Mouse (Mus musculus) CH12.LX (cell line): ENCODE results near the gene Fbxo44. TPM values are rescaled to one million over a fixed set of nuclear protein-coding genes. Genes with fewer than 3 reads are reported as not detected.

Experiments used
- DNase-seq: peaks from one replicate; pipeline ENCODE4 v3.0.0-alpha.2; 2013; ENCODE audit errors: extremely low read depth
- H3K27ac ChIP-seq: 2 replicates; pipeline ENCODE4 v1.5.1; 2012; ENCODE audit warnings: low read depth, mild to moderate bottlenecking, control low read depth, moderate library complexity; ENCODE audit not compliant: insufficient read depth
- H3K27me3 ChIP-seq: replicated peaks from 2 replicates; pipeline ENCODE3; 2012; ENCODE audit warnings: inconsistent platforms
- H3K36me3 ChIP-seq, 2 experiments: replicated peaks in 1 of 2; 2 replicates each; pipeline versions ENCODE3 to v1.6.1; 2012; ENCODE audit warnings: inconsistent platforms in 1 of 2, low read length in 1 of 2, mild to moderate bottlenecking in 1 of 2, mixed read lengths in 1 of 2, moderate library complexity in 1 of 2; ENCODE audit not compliant: control insufficient read depth in 1 of 2, insufficient read depth in 1 of 2
- H3K4me1 ChIP-seq, 2 experiments: 2 replicates each; pipeline ENCODE4 v1.6.1; 2012; ENCODE audit warnings: inconsistent platforms in 1 of 2, moderate library complexity in 1 of 2; ENCODE audit not compliant: insufficient read depth in 2 of 2, control insufficient read depth in 1 of 2
- H3K4me2 ChIP-seq: 2 replicates; pipeline ENCODE4 v1.6.1; 2012; ENCODE audit warnings: low read depth, mild to moderate bottlenecking, control low read depth; ENCODE audit not compliant: poor library complexity, insufficient read depth, severe bottlenecking
- H3K4me3 ChIP-seq, 3 experiments: fragments of 150-350 bp in 1 of 3; sonication (generic) in 1 of 3; replicated peaks in 1 of 3; 2 replicates each; pipeline versions ENCODE3 to v1.5.1; 2011 to 2012; ENCODE audit warnings: low read depth in 2 of 3, low read length in 2 of 3, mild to moderate bottlenecking in 2 of 3, moderate library complexity in 2 of 3, control low read depth in 1 of 3, improper control_type of control experiment in 1 of 3, inconsistent platforms in 1 of 3, mixed read lengths in 1 of 3; ENCODE audit not compliant: poor library complexity in 1 of 3
- H3K79me2 ChIP-seq: replicated peaks from 2 replicates; pipeline ENCODE4 v1.6.1; 2012; ENCODE audit warnings: mild to moderate bottlenecking, moderate library complexity; ENCODE audit not compliant: control insufficient read depth, poor library complexity, insufficient read depth, severe bottlenecking; ENCODE audit errors: extremely low read depth
- H3K9ac ChIP-seq: 2 replicates; pipeline ENCODE4 v1.6.1; 2012; ENCODE audit warnings: low read depth, mild to moderate bottlenecking, control low read depth, moderate library complexity; ENCODE audit not compliant: insufficient read depth
- H3K9me3 ChIP-seq: replicated peaks from 2 replicates; pipeline ENCODE3; 2012; ENCODE audit warnings: low read length, inconsistent platforms, mixed read lengths
- CTCF ChIP-seq, 2 experiments: IDR thresholded peaks in 1 of 2; conservative IDR thresholded peaks in 1 of 2; 2 replicates each; pipeline ENCODE4 v1.5.1; 2011 to 2012; ENCODE audit warnings: low read depth in 2 of 2, low read length in 2 of 2, improper control_type of control experiment in 1 of 2, inconsistent platforms in 1 of 2, mild to moderate bottlenecking in 1 of 2, moderate library complexity in 1 of 2
- E2F4 ChIP-seq: IDR thresholded peaks from 2 replicates; pipeline ENCODE4 v1.6.1; 2011; ENCODE audit warnings: low read depth, low read length, improper control_type of control experiment; ENCODE audit not compliant: insufficient replicate concordance
- ELF1 ChIP-seq: IDR thresholded peaks from 2 replicates; pipeline ENCODE4 v1.6.1; 2014; ENCODE audit warnings: low read depth, mild to moderate bottlenecking, inconsistent platforms, low read length, improper control_type of control experiment
- ETS1 ChIP-seq: conservative IDR thresholded peaks from 2 replicates; pipeline ENCODE4 v1.6.1; 2012; ENCODE audit warnings: low read depth, mild to moderate bottlenecking, inconsistent platforms, low read length, improper control_type of control experiment, moderate library complexity
- IRF4 ChIP-seq: IDR thresholded peaks from 2 replicates; pipeline ENCODE4 v1.6.1; 2014; ENCODE audit warnings: low read depth, mild to moderate bottlenecking, inconsistent platforms, low read length, improper control_type of control experiment
- JUND ChIP-seq: conservative IDR thresholded peaks from 2 replicates; pipeline ENCODE4 v1.6.1; 2011; ENCODE audit warnings: low read depth, low read length, improper control_type of control experiment
- KAT2A ChIP-seq: IDR thresholded peaks from 2 replicates; pipeline ENCODE4 v1.6.1; 2012; ENCODE audit warnings: low read length, improper control_type of control experiment, inconsistent platforms; ENCODE audit not compliant: insufficient replicate concordance
- MEF2A ChIP-seq: IDR thresholded peaks from 2 replicates; pipeline ENCODE4 v1.6.1; 2014; ENCODE audit warnings: low read depth, mild to moderate bottlenecking, inconsistent platforms, low read length, improper control_type of control experiment, borderline replicate concordance
- MXI1 ChIP-seq: IDR thresholded peaks from 2 replicates; pipeline ENCODE4 v1.6.1; 2011; ENCODE audit warnings: mild to moderate bottlenecking, low read depth, low read length, improper control_type of control experiment
- MYC ChIP-seq: IDR thresholded peaks from 2 replicates; pipeline ENCODE4 v1.6.1; 2011; ENCODE audit warnings: low read depth, mild to moderate bottlenecking, improper control_type of control experiment, low read length
- NELFE ChIP-seq: IDR thresholded peaks from 2 replicates; pipeline ENCODE4 v1.6.1; 2011; ENCODE audit warnings: low read depth, low read length, improper control_type of control experiment
- NRF1 ChIP-seq: IDR thresholded peaks from 2 replicates; pipeline ENCODE4 v1.6.1; 2014; ENCODE audit warnings: low read depth, mild to moderate bottlenecking, inconsistent platforms, low read length, improper control_type of control experiment, moderate library complexity
- POLR2A ChIP-seq: IDR thresholded peaks from 2 replicates; pipeline ENCODE4 v1.6.1; 2011; ENCODE audit warnings: low read depth, mild to moderate bottlenecking, improper control_type of control experiment, low read length
- POLR2AphosphoS2 ChIP-seq: IDR thresholded peaks from 2 replicates; pipeline ENCODE4 v1.6.1; 2011; ENCODE audit warnings: low read depth, low read length, improper control_type of control experiment
- RAD21 ChIP-seq: IDR thresholded peaks from 2 replicates; pipeline ENCODE4 v1.6.1; 2011; ENCODE audit warnings: low read depth, mild to moderate bottlenecking, low read length, improper control_type of control experiment, moderate library complexity
- SIN3A ChIP-seq: IDR thresholded peaks from 2 replicates; pipeline ENCODE4 v1.6.1; 2012; ENCODE audit warnings: low read length, improper control_type of control experiment, inconsistent platforms
- SMC3 ChIP-seq: IDR thresholded peaks from 2 replicates; pipeline ENCODE4 v1.6.1; 2011; ENCODE audit warnings: low read depth, low read length, improper control_type of control experiment
- TCF12 ChIP-seq: IDR thresholded peaks from 2 replicates; pipeline ENCODE4 v1.6.1; 2014; ENCODE audit warnings: low read depth, mild to moderate bottlenecking, inconsistent platforms, low read length, improper control_type of control experiment
- USF1 ChIP-seq: IDR thresholded peaks from 2 replicates; pipeline ENCODE4 v1.6.1; 2014; ENCODE audit warnings: low read depth, mild to moderate bottlenecking, inconsistent platforms, low read length, improper control_type of control experiment
- ZMIZ1 ChIP-seq: IDR thresholded peaks from 2 replicates; pipeline ENCODE4 v1.6.1; 2012; ENCODE audit warnings: low read depth, mild to moderate bottlenecking, inconsistent platforms, low read length, improper control_type of control experiment
- ZNF384 ChIP-seq: IDR thresholded peaks from 2 replicates; pipeline ENCODE4 v1.6.1; 2012; ENCODE audit warnings: low read depth, low read length, improper control_type of control experiment, inconsistent platforms
- dilution Hi-C: fragments of 300-500 bp; cut with MboI; formaldehyde crosslinking; loops from 2 replicates; pipeline ENCODE4 v1.14.3; 2020; ENCODE audit warnings: low sequenced_read_pairs; ENCODE audit not compliant: extremely low pct_unique_long_range_greater_than_20kb, extremely low pct_ligation_motif_present
- in situ Hi-C: fragments of 300-500 bp; cut with MboI; formaldehyde crosslinking; loops from 3 replicates; pipeline ENCODE4 v1.14.3; 2019; ENCODE audit warnings: low sequenced_read_pairs, low pct_ligation_motif_present, low pct_unique_long_range_greater_than_20kb, mixed read lengths
- polyA plus RNA-seq: library from polyadenylated mRNA; unstranded; fragments of >175 nt; gene quantifications from 2 replicates; pipeline ENCODE4 v1.2.1, GENCODE M21; 2012; ENCODE audit warnings: low read depth; ENCODE audit not compliant: insufficient read length
- total RNA-seq, 2 experiments: library from RNA; depleted of rRNA; stranded (reverse); fragments of 300-350 nt in 1 of 2; fragments of >200 nt in 1 of 2; gene quantifications; 2 replicates each; pipeline ENCODE4 v1.2.3; 2012 to 2014

The Fbxo44 gene
- total and polyA plus RNA-seq, 3 experiments, result 2.1 to 10.6 (median 2.8) TPM

GRCm38 (mm10) chr4:148151267-148152168 is 8.8 kb downstream of the Fbxo44 start, which contains the start of gene Fbxo6 (continued):
- TF ChIP-seq NRF1 (peak; percentile 40; the same call in 1 of the 2 replicates), POLR2A (peak; percentile 60; the same call in 1 of the 2 replicates)

DNA sequence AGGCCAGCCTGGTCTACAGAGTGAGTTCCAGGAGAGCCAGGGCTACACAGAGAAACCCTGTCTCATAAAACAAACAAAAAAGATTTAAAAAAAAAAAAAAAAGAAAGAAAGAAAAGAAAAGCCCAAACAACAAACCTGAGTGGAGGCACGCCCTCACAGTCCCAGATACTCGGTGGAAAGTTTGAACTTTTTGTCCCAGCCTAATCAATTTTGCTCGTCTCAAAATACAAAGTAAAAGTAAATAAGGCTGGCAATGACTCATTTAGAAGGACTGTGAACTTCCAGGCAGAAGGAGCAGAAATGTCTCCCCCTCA is 9.4 kb downstream of the Fbxo44 start:
- dilution Hi-C loops, result no loop called here
- no peak for DNase-seq

GRCm38 (mm10) chr4:148150242-148150641 is 10.0 kb downstream of the Fbxo44 start:
- no peak overlapping the region for H3K4me3 ChIP-seq
- no peaks in the 10 kb centered on the region for H3K9me3 ChIP-seq
- no peak overlapping the region for H3K4me2 ChIP-seq
- no peak for DNase-seq
- H3K79me2 ChIP-seq, result no peaks in the 10 kb centered on the region
- in situ Hi-C loops (loop anchor here (5.0 to 25.0 kb wide), 3 partner anchors 33 to 462 kb away; partner anchors contain the start of gene Masp2), dilution Hi-C loops (no loop called here)
- H3K9ac ChIP-seq, result no peak overlapping the region
- peaks cover 0 to 5% of the 10 kb centered on the region in 2 experiments; a peak in 2 of 4 replicates for H3K4me1 ChIP-seq
- no peaks in the 10 kb centered on the region for H3K27me3 ChIP-seq
- H3K27ac ChIP-seq, result no peak overlapping the region
- H3K36me3 ChIP-seq, result peaks cover 28 to 51% of the 10 kb centered on the region in 2 experiments
- TF ChIP-seq POLR2AphosphoS2, result no peak
- TF ChIP-seq ZNF384, result no peak
- no peak for TF ChIP-seq CTCF (conservative IDR thresholded peaks at IDR 0.05 in 1 of 2, IDR thresholded peaks at IDR 0.05 in 1 of 2; ENCODE audit: low read depth in 2 of 2, low read length in 2 of 2)
- TF ChIP-seq ETS1, result no peak
- no peak for TF ChIP-seq SIN3A
- no peak for TF ChIP-seq JUND
- TF ChIP-seq MYC, result no peak
- TF ChIP-seq USF1, result no peak
- TF ChIP-seq SMC3, result no peak
- TF ChIP-seq ZMIZ1, result no peak
- TF ChIP-seq MEF2A, result no peak
- TF ChIP-seq NELFE, result no peak
- no peak for TF ChIP-seq ELF1
- TF ChIP-seq RAD21, result no peak
- TF ChIP-seq E2F4, result no peak
- no peak for TF ChIP-seq KAT2A
- TF ChIP-seq MXI1, result no peak

More for the DNA sequence above, 9.4 kb downstream of the Fbxo44 start:
- H3K4me2 ChIP-seq, result peak overlapping the region; percentile 78
- no peak for TF ChIP-seq RAD21
- no peak for TF ChIP-seq POLR2AphosphoS2
- TF ChIP-seq MXI1, result no peak
- TF ChIP-seq TCF12, result no peak
- TF ChIP-seq IRF4, result no peak
- no peak for TF ChIP-seq SIN3A
- no peak for TF ChIP-seq ETS1
- no peak for TF ChIP-seq USF1
- TF ChIP-seq JUND, result no peak
- H3K36me3 ChIP-seq, result peaks cover 26 to 47% of the 10 kb centered on the region in 2 experiments
- peak overlapping the region; percentile 69 for H3K9ac ChIP-seq
- H3K27me3 ChIP-seq, result no peaks in the 10 kb centered on the region
- in situ Hi-C loops, result loop anchor here (5.0 to 25.0 kb wide), 3 partner anchors 34 to 461 kb away; partner anchors contain the start of gene Masp2
- peak overlapping the region; percentile 76 to 82 (median 77) for H3K4me3 ChIP-seq
- no peak overlapping the region for H3K27ac ChIP-seq
- H3K9me3 ChIP-seq, result no peaks in the 10 kb centered on the region
- no peaks in the 10 kb centered on the region for H3K79me2 ChIP-seq
- H3K4me1 ChIP-seq, result peaks cover 0 to 5% of the 10 kb centered on the region in 2 experiments; a peak in 2 of 4 replicates
